Mouse (Mus musculus) lung, postnatal 0 days (tissue): ENCODE results near the gene En2.

Source experiments
- CTCF ChIP-seq: IDR thresholded peaks from 2 replicates; pipeline ENCODE4 v1.5.1; 2016; ENCODE audit warnings: antibody characterized with exemption, mild to moderate bottlenecking
- EP300 ChIP-seq: IDR thresholded peaks from 2 replicates; pipeline ENCODE4 v1.6.1; 2016; ENCODE audit warnings: antibody characterized with exemption, mild to moderate bottlenecking, control low read depth

DNA sequence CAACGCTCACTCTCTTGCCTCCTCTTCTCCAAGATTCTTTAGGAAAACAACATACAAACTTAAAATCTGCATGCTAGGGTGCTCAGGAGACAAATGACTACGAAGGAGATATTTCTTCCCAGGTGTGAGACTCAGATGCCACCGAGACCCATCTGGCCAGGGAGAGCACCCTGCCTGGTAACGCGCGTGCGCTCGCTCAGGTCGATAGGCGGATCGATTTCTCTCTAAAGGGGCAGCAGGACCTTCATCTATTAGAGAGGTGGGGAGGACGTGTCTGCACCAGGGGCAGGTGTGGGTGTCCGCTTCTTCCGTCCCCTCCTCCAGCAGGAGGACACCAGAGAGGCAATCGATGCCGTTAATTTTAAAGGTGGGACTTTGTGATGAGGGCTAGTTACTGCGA lies 7.7 kb upstream of the En2 start:
- TF ChIP-seq CTCF (no peak), EP300 (no peak)
